Mouse (Mus musculus) gastrocnemius, adult 18-20 months (tissue): ENCODE data around the gene Tle2. TPM values are rescaled to one million over a fixed set of nuclear protein-coding genes. Genes with fewer than 3 reads are reported as not detected.

Experiments
- DNase-seq: peaks from one replicate; pipeline ENCODE4 v3.0.0; 2021; ENCODE audit warnings: low spot score
- long read RNA-seq, 2 experiments: library from polyadenylated mRNA; stranded (forward); transcript quantifications; one replicate each; pipeline ENCODE4 v2.0.0; 2021
- total RNA-seq, 2 experiments: library from RNA; stranded (reverse); gene quantifications; 2 replicates each; pipeline ENCODE4 v1.2.3; 2021

Tle2 gene
- 1 to 10 TPM; 4.9 to 7.4 TPM for total RNA-seq
- long read RNA-seq, experiment 1, partial matches to known transcripts: 1 of 5 reads
- long read RNA-seq, experiment 1, other reads (novel, unspliced or antisense): 4 of 5 reads
- long read RNA-seq, experiment 2, partial matches to known transcripts: 0 of 3 reads
- long read RNA-seq, experiment 2, other reads (novel, unspliced or antisense): 2 of 3 reads

DNA sequence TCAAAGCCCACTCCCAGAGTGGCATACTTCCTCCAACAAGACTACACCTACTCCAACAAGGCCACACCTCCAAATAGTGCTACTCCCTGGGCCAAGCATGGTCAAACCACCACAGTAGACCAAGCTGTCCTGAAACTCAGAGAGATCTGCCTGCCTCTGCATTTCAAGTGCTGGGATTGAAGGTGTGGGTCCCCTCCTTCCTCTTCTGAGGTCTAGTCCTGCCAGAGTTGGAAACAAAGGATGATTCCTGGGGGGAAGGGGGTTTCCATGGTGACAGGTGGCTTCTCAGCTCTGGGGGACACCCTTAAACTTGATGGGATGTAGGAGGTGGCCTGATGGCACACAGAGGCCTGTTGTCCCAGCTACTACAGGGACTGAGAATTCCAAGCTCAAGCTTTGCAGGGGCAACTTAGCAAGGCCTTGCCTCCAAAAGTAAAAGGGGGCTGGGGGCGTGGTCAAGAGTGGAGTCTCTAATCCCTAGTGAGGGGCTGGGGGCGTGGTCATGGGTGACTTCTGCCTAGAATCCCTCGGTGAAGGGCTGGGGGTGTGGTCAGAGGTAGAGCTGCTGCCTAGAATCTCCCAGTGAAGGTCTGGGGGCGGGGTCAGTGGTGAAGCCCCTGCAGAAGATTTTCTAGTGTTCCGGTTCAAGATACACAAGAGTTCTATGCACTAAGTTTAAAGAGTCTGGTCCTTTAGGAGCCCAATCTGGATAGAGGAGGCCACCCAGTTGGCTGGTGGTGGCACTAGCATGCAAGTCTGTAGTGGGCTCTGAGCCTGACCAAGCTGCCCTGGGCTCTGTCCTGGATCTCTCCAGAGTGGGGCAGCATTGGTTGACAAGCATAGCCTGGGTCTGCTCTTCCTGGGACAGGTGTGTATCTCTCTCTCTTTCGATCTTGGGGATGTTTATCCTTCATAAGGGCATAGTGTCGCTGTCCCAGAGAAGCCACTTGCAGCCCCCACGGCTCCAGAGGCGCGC, at the start of gene Tle2:
Gene Tle2, plus strand, starts transcription at position 481 of the 976 bp plus-strand sequence.
- no peak for DNase-seq

GRCm38 (mm10) chr10:81525017-81525694, 49.2 kb upstream of the Tle2 start:
- DNase-seq: no peak

DNA sequence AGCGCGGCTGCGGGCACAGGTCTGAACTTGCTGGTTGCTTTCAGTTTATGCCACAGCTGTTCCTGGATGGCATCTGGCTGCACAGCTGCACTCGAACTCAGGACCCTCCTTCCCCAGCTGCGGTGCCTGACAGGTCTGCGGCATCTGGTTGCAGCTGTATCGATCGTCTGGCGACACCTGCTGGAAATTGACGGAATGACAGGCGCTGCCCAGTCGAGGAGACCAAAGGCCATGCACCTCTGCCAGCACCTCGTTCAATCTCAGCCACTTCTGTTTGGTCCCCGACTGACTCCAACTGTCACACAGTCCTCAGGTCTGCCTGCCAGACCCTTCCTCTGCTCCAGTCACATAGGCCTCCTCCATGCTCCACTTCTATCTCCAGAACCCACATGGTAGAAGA, 47.6 kb upstream of the Tle2 start:
- DNase-seq: peak; percentile 87

DNA sequence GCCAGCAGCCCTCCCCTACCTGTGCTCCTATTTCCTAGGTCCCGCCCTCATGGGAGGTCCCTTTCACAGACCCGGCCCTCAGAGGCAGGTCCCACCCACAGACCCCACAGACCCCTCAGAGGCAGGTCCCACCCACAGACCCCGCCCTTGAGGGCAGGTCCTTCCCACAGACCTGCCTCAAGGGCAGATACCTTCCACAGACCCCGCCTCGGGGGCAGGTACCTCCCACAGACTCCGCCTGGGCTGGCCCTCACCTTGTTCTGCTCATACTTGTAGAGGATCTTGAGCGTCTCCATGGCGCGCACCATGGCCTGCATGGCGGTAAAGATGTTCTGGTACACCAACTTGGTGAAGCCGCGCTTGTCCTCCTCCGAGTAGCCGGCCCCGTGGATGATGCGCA, 39.5 kb upstream of the Tle2 start:
- no peak for DNase-seq

- DNase-seq: no peak
Measured at GRCm38 (mm10) chr10:81536734-81537133, 37.6 kb upstream of the Tle2 start.

- DNase-seq: no peak
Measured at GRCm38 (mm10) chr10:81537429-81537828, 36.9 kb upstream of the Tle2 start.

DNA sequence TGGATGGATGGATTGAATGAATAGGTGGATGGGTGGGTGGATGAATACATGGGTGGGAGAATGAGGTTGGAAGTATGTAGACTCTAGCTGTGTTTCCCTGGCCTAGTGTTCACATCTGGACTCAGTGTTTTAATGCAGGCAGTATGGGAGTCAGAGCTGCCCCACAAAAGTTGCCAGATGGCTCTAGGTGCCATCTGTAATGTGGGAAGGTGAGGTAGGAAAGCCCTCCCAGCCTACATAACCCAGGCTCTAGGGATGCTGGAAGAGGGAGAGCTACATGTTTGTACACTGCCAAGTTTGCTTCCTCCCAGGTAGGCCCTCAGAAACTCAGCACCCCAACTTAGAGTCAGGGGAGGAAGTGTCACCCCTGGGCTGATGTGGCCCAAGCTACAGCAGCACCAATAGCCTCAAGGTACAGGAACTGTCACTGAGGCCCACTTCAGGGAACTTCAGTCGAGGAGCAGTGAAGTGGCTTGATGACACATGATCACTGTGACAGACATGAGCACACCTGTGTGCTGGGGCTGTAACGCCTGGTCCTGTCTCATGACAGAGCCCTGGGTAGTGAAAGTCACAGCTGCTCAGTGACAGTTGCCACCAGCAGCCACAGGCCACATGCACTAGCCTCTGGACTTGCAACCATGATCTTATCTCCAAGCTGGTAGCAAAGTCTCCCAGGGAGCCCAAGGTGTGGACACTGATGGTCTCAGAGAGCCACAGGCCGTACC, 35.9 kb upstream of the Tle2 start:
- no peak for DNase-seq

- no peak for DNase-seq
Measured at GRCm38 (mm10) chr10:81541363-81541762, 33.0 kb upstream of the Tle2 start.

GRCm38 (mm10) chr10:81541803-81542202, 32.6 kb upstream of the Tle2 start:
- peak; percentile 64 for DNase-seq

- no peak for DNase-seq
Measured at GRCm38 (mm10) chr10:81542727-81543460, 31.5 kb upstream of the Tle2 start.

GRCm38 (mm10) chr10:81543633-81544032, 30.7 kb upstream of the Tle2 start:
- DNase-seq: no peak

GRCm38 (mm10) chr10:81544296-81545160, 29.8 kb upstream of the Tle2 start:
- DNase-seq: no peak

DNA sequence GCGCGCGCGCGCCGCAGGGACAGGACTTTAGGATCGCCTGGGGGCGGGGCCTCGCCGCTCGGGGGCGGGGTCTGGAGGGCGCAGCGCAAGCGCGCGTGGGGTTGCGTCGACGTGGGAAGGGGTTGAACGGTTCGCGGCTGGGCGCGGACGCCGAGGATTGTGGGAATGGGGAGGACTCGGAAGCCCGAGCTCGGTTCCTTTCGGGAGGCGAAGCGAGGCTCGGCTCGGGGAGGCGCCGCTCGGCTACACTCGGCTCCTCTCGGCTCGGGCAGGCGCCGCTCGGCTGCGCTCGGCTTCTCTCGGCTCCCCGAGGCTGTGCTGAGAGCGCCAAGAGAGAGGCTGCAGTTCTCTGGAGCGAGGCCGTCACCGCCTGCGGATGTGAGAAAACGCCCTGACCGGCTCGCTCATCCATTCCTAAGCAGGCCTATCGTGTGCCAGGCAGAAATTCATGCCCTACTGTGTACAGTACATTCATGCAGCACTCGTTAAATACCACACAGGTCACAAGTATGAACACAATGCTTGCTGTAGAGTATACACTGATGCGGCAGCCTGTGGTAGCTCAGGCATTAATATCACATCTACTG, 29.1 kb upstream of the Tle2 start, which contains the start of gene Gna11:
Gene Gna11, minus strand, starts transcription at position 30 of the 587 bp plus-strand sequence.
- DNase-seq: peak; percentile 100

GRCm38 (mm10) chr10:81546332-81546731, 28.0 kb upstream of the Tle2 start:
- no peak for DNase-seq

GRCm38 (mm10) chr10:81546788-81547571, 27.4 kb upstream of the Tle2 start:
- DNase-seq: no peak

GRCm38 (mm10) chr10:81548944-81549343, 25.4 kb upstream of the Tle2 start:
- no peak for DNase-seq

GRCm38 (mm10) chr10:81550257-81550656, 24.1 kb upstream of the Tle2 start:
- no peak for DNase-seq

GRCm38 (mm10) chr10:81551597-81552102, 22.7 kb upstream of the Tle2 start:
- peak; percentile 86 for DNase-seq
